Mouse (Mus musculus) heart, embryonic 15.5 days (tissue): ENCODE results near the gene Carmil3. TPM values are rescaled to one million over a fixed set of nuclear protein-coding genes. Genes with fewer than 3 reads are reported as not detected.

Experiments used
- ATAC-seq: fragments of 200-750 bp; cut with Nextera tagmentation; replicated peaks from 2 replicates; pipeline ENCODE4 v1.8.0; 2017; ENCODE audit warnings: low read depth, moderate TSS enrichment; ENCODE audit not compliant: insufficient number of reproducible peaks, insufficient read depth, low FRiP score
- H3K27ac ChIP-seq: fragments of 300-500 bp; sonication (generic); 2 replicates; pipeline ENCODE4 v1.5.1; 2015; ENCODE audit warnings: mild to moderate bottlenecking, inconsistent platforms
- H3K27me3 ChIP-seq: fragments of 300-500 bp; sonication (generic); 2 replicates; pipeline ENCODE4 v1.6.1; 2015; ENCODE audit warnings: inconsistent platforms
- H3K36me3 ChIP-seq: fragments of 300-500 bp; sonication (generic); 2 replicates; pipeline ENCODE4 v1.6.1; 2015; ENCODE audit warnings: mild to moderate bottlenecking, inconsistent platforms
- H3K4me1 ChIP-seq: fragments of 300-500 bp; sonication (generic); replicated peaks from 2 replicates; pipeline ENCODE4 v1.6.1; 2015; ENCODE audit warnings: inconsistent platforms
- H3K4me2 ChIP-seq: fragments of 300-500 bp; sonication (generic); 2 replicates; pipeline ENCODE4 v1.6.1; 2015; ENCODE audit warnings: inconsistent platforms, mild to moderate bottlenecking, moderate library complexity
- H3K4me3 ChIP-seq: fragments of 300-500 bp; sonication (generic); 2 replicates; pipeline ENCODE4 v1.5.1; 2015; ENCODE audit warnings: mild to moderate bottlenecking, inconsistent platforms
- H3K9ac ChIP-seq: fragments of 300-500 bp; sonication (generic); 2 replicates; pipeline ENCODE4 v1.6.1; 2015; ENCODE audit warnings: mild to moderate bottlenecking, inconsistent platforms
- H3K9me3 ChIP-seq: fragments of 300-500 bp; sonication (generic); replicated peaks from 2 replicates; pipeline ENCODE4 v1.6.1; 2016; ENCODE audit warnings: inconsistent platforms
- WGBS: fragments of 180-500 bp; shearing (Covaris S2); methylation state at CpG from one replicate; pipeline ENCODE4 v1.1.7; 2015; ENCODE audit warnings: mixed read lengths; 5-methylcytosine and 5-hydroxymethylcytosine counted together
- polyA plus RNA-seq: library from polyadenylated mRNA; unstranded; fragments of >200 nt; fragmentation: Nextera tagmentation; extraction: Ambion mirVana; gene quantifications from 2 replicates; pipeline ENCODE4 v1.2.1, GENCODE M21; 2015

The Carmil3 gene
- polyA plus RNA-seq, 1 experiment from 2014 or later = 1.1 TPM

DNA sequence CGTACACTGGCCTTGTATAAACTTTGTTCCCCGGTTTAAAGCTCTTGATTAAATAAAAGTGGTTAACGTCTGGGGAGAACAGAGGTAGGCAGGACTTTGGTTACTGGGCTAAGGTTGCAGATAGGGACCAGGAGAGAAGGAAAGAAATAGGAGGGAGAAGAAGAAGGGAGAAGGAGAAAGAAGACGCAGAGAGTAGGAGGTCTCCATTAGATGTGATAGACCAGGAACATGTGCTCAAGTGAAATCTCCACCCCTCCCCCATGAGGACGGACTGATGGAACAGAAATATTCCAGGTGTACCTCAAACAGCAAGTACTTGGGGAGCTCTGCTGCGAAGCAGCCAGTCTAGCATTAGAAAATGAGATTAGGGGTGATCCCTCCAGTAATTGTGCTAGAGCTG lies 20.6 kb upstream of the Carmil3 start:
- peaks cover 10% of the 10 kb centered on the region; the same call in 1 of the 2 replicates for H3K4me1 ChIP-seq
- no peak overlapping the region for H3K4me2 ChIP-seq
- H3K36me3 ChIP-seq = no peaks in the 10 kb centered on the region
- WGBS = 81% methylated on average over 6 of the region's 6 CpGs
- H3K9me3 ChIP-seq = no peaks in the 10 kb centered on the region
- no peak for ATAC-seq
- H3K27ac ChIP-seq = no peak overlapping the region
- H3K27me3 ChIP-seq = no peaks in the 10 kb centered on the region
- H3K4me3 ChIP-seq = no peak overlapping the region
- no peak overlapping the region for H3K9ac ChIP-seq

DNA sequence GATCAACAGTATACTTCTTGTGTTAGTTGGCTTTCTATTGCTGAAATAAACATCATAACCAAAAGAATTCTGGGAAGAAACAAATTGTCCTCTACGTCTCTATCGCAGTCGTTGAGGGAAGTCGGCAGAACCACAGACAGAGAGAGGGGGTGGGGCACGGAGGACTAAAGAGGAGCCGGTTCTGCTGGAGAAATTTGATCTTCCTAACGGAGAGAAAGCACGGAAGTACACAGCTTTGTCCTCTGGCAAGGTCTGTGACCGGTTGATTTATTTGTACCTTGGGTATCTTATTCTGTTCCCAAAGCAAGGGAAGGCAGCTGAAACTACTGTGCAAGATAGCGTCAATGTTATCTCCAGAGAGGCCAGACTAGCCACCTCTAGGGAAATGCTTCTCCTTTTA lies 19.6 kb upstream of the Carmil3 start:
- H3K27me3 ChIP-seq = no peaks in the 10 kb centered on the region
- no peak for ATAC-seq
- H3K27ac ChIP-seq = no peak overlapping the region
- no peaks in the 10 kb centered on the region for H3K9me3 ChIP-seq
- H3K4me1 ChIP-seq = peaks cover 10% of the 10 kb centered on the region; the same call in 1 of the 2 replicates
- H3K4me2 ChIP-seq = peak overlapping the region; percentile 28; the same call in 1 of the 2 replicates
- 7% methylated on average over 10 of the region's 10 CpGs for WGBS
- no peak overlapping the region for H3K9ac ChIP-seq
- no peak overlapping the region for H3K4me3 ChIP-seq
- no peaks in the 10 kb centered on the region for H3K36me3 ChIP-seq

DNA sequence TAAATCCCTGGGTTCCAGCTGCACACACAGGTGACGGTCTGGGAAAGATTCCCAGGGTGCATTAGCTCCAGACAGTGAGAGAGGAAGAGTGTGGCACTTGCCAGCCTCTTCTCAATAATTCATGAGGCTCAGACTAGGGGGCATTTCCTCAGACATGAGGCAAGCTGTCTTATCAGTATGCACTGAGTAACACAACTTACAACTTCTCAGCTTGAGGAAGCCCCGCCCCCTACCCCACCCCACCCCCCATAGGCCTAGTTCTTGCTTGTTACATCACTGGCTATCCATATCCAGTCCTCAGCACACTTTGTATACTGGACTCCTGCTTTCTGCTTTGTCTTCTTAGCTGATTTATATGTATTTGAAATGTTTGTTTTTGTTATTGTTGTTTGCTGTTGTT lies 14.8 kb upstream of the Carmil3 start:
- H3K27me3 ChIP-seq = no peaks in the 10 kb centered on the region
- no peak overlapping the region for H3K9ac ChIP-seq
- no peak overlapping the region for H3K27ac ChIP-seq
- no peaks in the 10 kb centered on the region for H3K9me3 ChIP-seq
- H3K4me2 ChIP-seq = no peak overlapping the region
- ATAC-seq = no peak
- peaks cover 17% of the 10 kb centered on the region for H3K4me1 ChIP-seq
- no peak overlapping the region for H3K4me3 ChIP-seq
- H3K36me3 ChIP-seq = peaks cover 1% of the 10 kb centered on the region; the same call in 1 of the 2 replicates
- 50% methylated on average over 2 of the region's 2 CpGs for WGBS

- no peak overlapping the region for H3K9ac ChIP-seq
- WGBS = 100% methylated on average over 1 of the region's 1 CpGs
Observed at GRCm38 (mm10) chr14:55477421-55477820, 13.0 kb upstream of the Carmil3 start.

DNA sequence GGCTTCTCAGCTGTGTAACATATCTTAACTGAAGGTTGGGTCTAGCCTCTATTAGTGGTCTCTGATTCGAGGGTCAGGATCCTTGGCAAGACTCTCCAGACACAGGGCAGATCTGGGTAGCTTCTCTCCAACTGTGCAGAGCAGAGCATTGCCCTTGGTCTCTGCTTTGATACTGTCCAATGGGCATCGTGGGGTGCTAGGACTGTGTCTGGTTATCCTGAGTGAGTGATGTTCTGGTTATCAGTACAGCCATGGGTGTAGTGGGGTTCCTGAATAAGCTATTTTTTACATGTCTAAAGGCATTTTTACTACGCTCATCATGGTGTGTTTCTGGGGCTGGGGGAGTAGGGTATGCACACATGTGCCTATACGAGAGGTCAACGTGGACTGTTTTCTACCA lies 12.6 kb upstream of the Carmil3 start:
- peaks cover 10% of the 10 kb centered on the region; the same call in 1 of the 2 replicates for H3K36me3 ChIP-seq
- ATAC-seq = no peak
- peaks cover 13% of the 10 kb centered on the region for H3K4me1 ChIP-seq
- no peaks in the 10 kb centered on the region for H3K27me3 ChIP-seq
- H3K9me3 ChIP-seq = no peaks in the 10 kb centered on the region
- 59% methylated on average over 5 of the region's 5 CpGs for WGBS
- 0 out of 2 replicates have a peak overlapping the region, but pooled peaks have one; percentile 74 for H3K9ac ChIP-seq
- H3K27ac ChIP-seq = no peak overlapping the region
- peak overlapping the region; percentile 81; the same call in 1 of the 2 replicates for H3K4me2 ChIP-seq
- H3K4me3 ChIP-seq = no peak overlapping the region

More at GRCm38 (mm10) chr14:55477421-55477820, 13.0 kb upstream of the Carmil3 start:
- Histone ChIP-seq H3K36me3 (peaks cover 10% of the 10 kb centered on the region; the same call in 1 of the 2 replicates), H3K4me3 (no peak overlapping the region), H3K27me3 (no peaks in the 10 kb centered on the region), H3K4me2 (no peak overlapping the region), H3K27ac (no peak overlapping the region), H3K4me1 (peaks cover 13% of the 10 kb centered on the region), H3K9me3 (no peaks in the 10 kb centered on the region)
- ATAC-seq = no peak

DNA sequence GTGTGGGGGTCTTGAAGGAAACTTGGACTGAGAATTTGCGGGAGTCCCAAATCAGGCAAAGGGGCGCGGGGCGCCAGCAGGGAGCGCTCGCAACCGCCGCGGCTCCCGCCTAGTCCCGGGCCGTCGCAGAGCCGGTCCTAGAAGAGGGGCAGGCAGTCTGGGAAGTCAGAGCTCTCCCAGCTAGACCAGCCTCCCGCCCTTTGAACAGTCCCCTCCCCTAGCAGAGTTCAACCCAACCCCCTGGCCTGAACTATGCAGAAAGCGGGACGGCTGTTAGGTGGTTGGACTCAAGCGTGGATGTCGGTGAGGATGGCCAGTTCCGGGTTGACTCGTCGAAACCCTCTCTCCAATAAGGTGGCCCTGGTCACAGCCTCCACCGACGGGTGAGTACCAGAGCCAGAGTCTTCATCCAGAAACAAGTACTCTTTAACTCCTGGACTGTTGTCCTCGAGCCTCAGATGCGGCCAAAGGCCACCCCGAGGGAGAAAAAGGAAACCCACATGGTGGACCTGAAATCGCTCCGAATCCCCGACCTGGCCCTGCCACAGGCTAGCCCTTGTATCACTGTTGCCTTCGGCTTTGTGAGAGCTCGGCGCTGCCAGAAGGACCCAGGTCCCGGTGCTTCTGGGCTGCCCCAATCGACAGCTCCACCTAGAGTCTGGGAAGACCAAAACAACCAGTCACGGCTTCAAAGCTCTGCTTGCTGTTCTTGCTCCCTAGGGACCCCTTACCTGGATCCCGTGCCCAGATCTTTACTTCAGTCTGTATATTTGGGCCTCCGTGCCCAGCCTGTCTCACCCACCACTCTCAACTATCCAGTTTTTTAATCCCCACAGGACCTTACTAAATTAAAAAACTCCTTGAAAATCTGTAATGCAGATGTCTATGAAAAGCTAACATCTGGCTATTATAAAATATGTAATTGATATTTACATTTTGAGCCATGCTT lies 11.5 kb upstream of the Carmil3 start, which contains the start of gene Dhrs4:
Gene Dhrs4, plus strand, starts transcription at position 108 of the 949 bp plus-strand sequence.
- Histone ChIP-seq H3K9ac (peak within 1 kb of the TSS; percentile 74), H3K9me3 (no peaks in the 10 kb centered on the region), H3K27ac (peak within 1 kb of the TSS; percentile 89), H3K4me2 (peak within 1 kb of the TSS; percentile 81), H3K27me3 (no peaks in the 10 kb centered on the region), H3K4me3 (peak within 1 kb of the TSS; percentile 80), H3K36me3 (peaks cover 10% of the 10 kb centered on the region; the same call in 1 of the 2 replicates), H3K4me1 (peaks cover 13% of the 10 kb centered on the region)
- ATAC-seq = peak; percentile 95
- under 1% methylated on average over 38 of the region's 38 CpGs for WGBS

DNA sequence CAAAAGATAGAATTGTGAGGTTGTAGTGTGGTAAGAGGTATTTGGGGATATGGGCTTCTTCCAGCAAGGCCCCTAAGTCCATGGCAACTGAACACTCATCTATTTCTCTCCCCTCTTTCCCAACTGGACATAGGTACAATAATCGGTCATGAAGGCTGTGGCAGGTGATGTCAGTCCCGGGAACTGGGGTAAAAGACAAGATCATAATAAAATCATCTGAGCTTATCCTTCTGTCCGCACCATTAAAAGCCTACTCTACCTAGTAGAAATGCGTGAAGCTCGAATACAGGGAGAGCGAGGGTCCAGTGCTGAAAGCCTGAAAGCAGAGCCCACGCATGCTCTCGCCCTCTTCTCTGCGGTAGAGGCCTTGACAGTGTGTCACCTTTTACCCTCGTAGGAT lies 10.8 kb upstream of the Carmil3 start:
- Histone ChIP-seq H3K4me1 (peaks cover 13% of the 10 kb centered on the region), H3K27me3 (no peaks in the 10 kb centered on the region), H3K36me3 (peaks cover 10% of the 10 kb centered on the region; the same call in 1 of the 2 replicates), H3K9ac (no peak overlapping the region), H3K27ac (no peak overlapping the region), H3K4me3 (no peak overlapping the region), H3K9me3 (no peaks in the 10 kb centered on the region), H3K4me2 (peak overlapping the region; percentile 81; the same call in 1 of the 2 replicates)
- WGBS = 85% methylated on average over 10 of the region's 10 CpGs
- no peak for ATAC-seq

DNA sequence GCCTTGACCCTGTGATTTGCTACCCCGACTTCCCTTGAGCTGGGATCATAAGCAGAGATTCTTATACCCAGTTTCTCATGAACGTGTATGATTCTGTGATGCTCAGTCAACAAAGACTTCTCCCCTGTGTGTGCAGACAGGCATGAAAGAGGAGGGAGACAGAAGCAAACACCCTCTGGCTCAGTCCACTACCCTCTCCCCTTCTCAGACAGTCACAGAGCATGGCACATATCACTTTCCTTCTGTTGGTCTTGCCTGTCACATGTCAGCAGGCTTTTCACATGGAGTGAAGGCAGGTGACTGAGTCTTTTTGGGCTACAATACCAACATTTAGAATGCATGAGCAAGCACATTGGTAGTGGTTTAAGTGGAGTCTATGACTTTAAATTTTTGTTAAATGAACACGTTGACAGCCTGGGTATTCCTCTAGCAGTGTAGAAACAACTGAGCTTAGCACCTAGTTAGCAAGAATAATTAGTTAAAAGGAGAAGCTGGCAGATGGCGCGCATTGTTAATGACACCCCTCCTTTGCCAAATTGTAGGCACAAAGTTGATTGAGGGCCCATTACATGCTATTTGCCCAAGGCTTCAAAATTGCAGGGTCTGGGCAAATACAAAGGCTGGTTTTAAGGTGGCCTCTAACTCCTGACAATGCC lies 5.9 kb upstream of the Carmil3 start:
- H3K4me1 ChIP-seq = peaks cover 3% of the 10 kb centered on the region
- 68% methylated on average over 5 of the region's 5 CpGs for WGBS
- no peak overlapping the region for H3K9ac ChIP-seq
- no peak overlapping the region for H3K4me3 ChIP-seq
- H3K27me3 ChIP-seq = no peaks in the 10 kb centered on the region
- H3K9me3 ChIP-seq = no peaks in the 10 kb centered on the region
- no peak for ATAC-seq
- peaks cover 10% of the 10 kb centered on the region for H3K36me3 ChIP-seq
- no peak overlapping the region for H3K4me2 ChIP-seq
- H3K27ac ChIP-seq = no peak overlapping the region

- Histone ChIP-seq H3K4me3 (no peak overlapping the region), H3K9ac (no peak overlapping the region), H3K27ac (no peak overlapping the region), H3K4me1 (peaks cover 18% of the 10 kb centered on the region), H3K27me3 (no peaks in the 10 kb centered on the region; the same call in 1 of the 2 replicates), H3K36me3 (no peaks in the 10 kb centered on the region; the same call in 1 of the 2 replicates), H3K4me2 (no peak overlapping the region), H3K9me3 (no peaks in the 10 kb centered on the region)
- no peak for ATAC-seq
- WGBS = 80% methylated on average over 8 of the region's 8 CpGs
Observed at GRCm38 (mm10) chr14:55486836-55487235, 3.6 kb upstream of the Carmil3 start.

- H3K36me3 ChIP-seq = no peaks in the 10 kb centered on the region
- H3K4me3 ChIP-seq = peak overlapping the region; percentile 79
- WGBS = under 1% methylated on average over 30 of the region's 30 CpGs
- peak overlapping the region; percentile 100 for H3K4me2 ChIP-seq
- peaks cover 3% of the 10 kb centered on the region for H3K27me3 ChIP-seq
- H3K27ac ChIP-seq = peak overlapping the region; percentile 57
- H3K4me1 ChIP-seq = peaks cover 24% of the 10 kb centered on the region
- H3K9ac ChIP-seq = peak overlapping the region; percentile 68
- no peaks in the 10 kb centered on the region for H3K9me3 ChIP-seq
- ATAC-seq = peak; percentile 71
Observed at GRCm38 (mm10) chr14:55491291-55491833, 911 bp downstream of the Carmil3 start.

- no peak for ATAC-seq
- H3K27ac ChIP-seq = no peak overlapping the region
- 33% methylated on average over 3 of the region's 3 CpGs for WGBS
- H3K27me3 ChIP-seq = peaks cover 3% of the 10 kb centered on the region
- H3K4me1 ChIP-seq = peaks cover 32% of the 10 kb centered on the region
- no peak overlapping the region for H3K4me3 ChIP-seq
- H3K9ac ChIP-seq = no peak overlapping the region
- H3K36me3 ChIP-seq = no peaks in the 10 kb centered on the region
- no peaks in the 10 kb centered on the region for H3K9me3 ChIP-seq
- peak overlapping the region; percentile 100 for H3K4me2 ChIP-seq
Observed at GRCm38 (mm10) chr14:55492103-55492502, 1.7 kb downstream of the Carmil3 start.
